Mouse (Mus musculus) liver, embryonic 15.5 days (tissue): ENCODE measurements at regions not wholly inside any gene's neighbourhood (a gene's known extent, or its start where the extent isn't known, plus 50 kb on each side); places are given as distances from the start of the nearest gene placed in this dataset.

Source experiments
- ATAC-seq: fragments of 200-750 bp; cut with Nextera tagmentation; 2 replicates; pipeline ENCODE4 v1.8.0; 2017; ENCODE audit warnings: moderate number of reproducible peaks, mild to moderate bottlenecking, moderate library complexity; ENCODE audit not compliant: insufficient read depth
- H3K27ac ChIP-seq: fragments of 300-500 bp; sonication (generic); replicated peaks from 2 replicates; pipeline ENCODE4 v1.5.1; 2015; ENCODE audit warnings: mild to moderate bottlenecking, inconsistent platforms
- H3K27me3 ChIP-seq: fragments of 300-500 bp; sonication (generic); 2 replicates; pipeline ENCODE4 v1.6.1; 2015; ENCODE audit warnings: mild to moderate bottlenecking, inconsistent platforms
- H3K36me3 ChIP-seq: fragments of 300-500 bp; sonication (generic); replicated peaks from 2 replicates; pipeline ENCODE4 v1.6.1; 2015; ENCODE audit warnings: moderate library complexity, mild to moderate bottlenecking, inconsistent platforms
- H3K4me1 ChIP-seq: fragments of 300-500 bp; sonication (generic); replicated peaks from 2 replicates; pipeline ENCODE4 v1.6.1; 2015; ENCODE audit warnings: inconsistent platforms
- H3K4me2 ChIP-seq: fragments of 300-500 bp; sonication (generic); 2 replicates; pipeline ENCODE4 v1.6.1; 2015; ENCODE audit warnings: moderate library complexity, mild to moderate bottlenecking, inconsistent platforms
- H3K4me3 ChIP-seq: fragments of 300-500 bp; sonication (generic); replicated peaks from 2 replicates; pipeline ENCODE4 v1.5.1; 2015; ENCODE audit warnings: mild to moderate bottlenecking, inconsistent platforms
- H3K9ac ChIP-seq: fragments of 300-500 bp; sonication (generic); 2 replicates; pipeline ENCODE4 v1.6.1; 2015; ENCODE audit warnings: moderate library complexity, mild to moderate bottlenecking, inconsistent platforms
- H3K9me3 ChIP-seq: fragments of 300-500 bp; sonication (generic); replicated peaks from 2 replicates; pipeline ENCODE4 v1.6.1; 2016; ENCODE audit warnings: inconsistent platforms
- WGBS: fragments of 180-500 bp; shearing (Covaris S2); methylation state at CpG from one replicate; pipeline ENCODE4 v1.1.7; 2015; ENCODE audit warnings: mixed read lengths; ENCODE audit not compliant: insufficient replicate concordance; 5-methylcytosine and 5-hydroxymethylcytosine counted together

DNA sequence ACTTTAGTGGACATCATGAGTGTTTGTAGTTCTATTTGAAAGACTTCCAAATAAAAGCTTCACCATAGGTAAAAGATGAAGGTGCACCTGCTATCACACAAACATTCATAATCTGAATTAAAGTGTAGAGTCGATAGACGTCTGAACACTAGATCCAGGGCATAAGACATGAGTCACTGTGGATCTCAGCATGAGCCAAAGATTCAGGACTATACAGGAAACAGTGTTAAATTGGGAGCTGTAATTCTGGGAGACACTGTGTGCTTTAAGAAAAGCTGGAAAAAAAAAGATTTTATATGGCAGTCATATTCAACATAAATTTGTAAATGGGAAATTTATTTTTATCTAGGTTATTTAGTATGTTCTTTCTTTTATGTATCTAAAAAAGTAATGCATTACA, 160.5 kb downstream of the Pdha2 start:
- H3K9me3 ChIP-seq, result no peaks in the 10 kb centered on the region
- no peak overlapping the region for H3K4me2 ChIP-seq
- H3K27me3 ChIP-seq, result no peaks in the 10 kb centered on the region
- no peak for ATAC-seq
- WGBS, result 67% methylated on average over 2 of the region's 2 CpGs
- no peak overlapping the region for H3K9ac ChIP-seq
- H3K27ac ChIP-seq, result no peak overlapping the region
- H3K4me1 ChIP-seq, result no peaks in the 10 kb centered on the region
- no peak overlapping the region for H3K4me3 ChIP-seq
- H3K36me3 ChIP-seq, result no peaks in the 10 kb centered on the region

DNA sequence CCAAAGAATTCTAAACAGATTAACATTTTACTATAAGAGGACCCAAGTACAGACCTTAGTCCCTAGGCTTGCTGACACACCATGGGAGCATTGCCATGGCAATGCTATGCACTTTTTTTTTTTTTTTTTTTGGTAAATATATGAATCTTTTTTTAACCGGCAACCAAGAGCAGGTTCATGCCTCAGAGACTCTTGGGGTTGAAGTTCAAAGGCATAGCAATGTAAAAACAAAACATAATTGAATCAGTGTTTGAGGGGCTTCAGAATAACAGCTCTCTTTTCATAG, 197.9 kb downstream of the Pdha2 start:
- ATAC-seq, result no peak
- Histone ChIP-seq H3K27ac (no peak overlapping the region), H3K36me3 (no peaks in the 10 kb centered on the region), H3K27me3 (no peaks in the 10 kb centered on the region), H3K9ac (no peak overlapping the region), H3K4me3 (no peak overlapping the region), H3K9me3 (no peaks in the 10 kb centered on the region), H3K4me1 (no peaks in the 10 kb centered on the region), H3K4me2 (no peak overlapping the region)
- 67% methylated on average over 1 of the region's 1 CpGs for WGBS

GRCm38 (mm10) chr3:141013521-141014261, 198.5 kb downstream of the Pdha2 start:
- Histone ChIP-seq H3K36me3 (no peaks in the 10 kb centered on the region), H3K4me2 (no peak overlapping the region)
- 35% methylated on average over 8 of the region's 8 CpGs for WGBS

GRCm38 (mm10) chr3:141012976-141013375, 199.2 kb downstream of the Pdha2 start:
- no peak overlapping the region for H3K4me2 ChIP-seq
- H3K36me3 ChIP-seq, result no peaks in the 10 kb centered on the region
- no peaks in the 10 kb centered on the region for H3K27me3 ChIP-seq
- no peaks in the 10 kb centered on the region for H3K9me3 ChIP-seq
- H3K27ac ChIP-seq, result no peak overlapping the region
- 70% methylated on average over 1 of the region's 1 CpGs for WGBS
- H3K4me1 ChIP-seq, result no peaks in the 10 kb centered on the region
- no peak for ATAC-seq
- H3K9ac ChIP-seq, result no peak overlapping the region
- no peak overlapping the region for H3K4me3 ChIP-seq

More at GRCm38 (mm10) chr3:141013521-141014261, 198.5 kb downstream of the Pdha2 start:
- Histone ChIP-seq H3K9ac (no peak overlapping the region), H3K4me3 (no peak overlapping the region), H3K27ac (no peak overlapping the region), H3K27me3 (no peaks in the 10 kb centered on the region), H3K9me3 (no peaks in the 10 kb centered on the region), H3K4me1 (no peaks in the 10 kb centered on the region)
- no peak for ATAC-seq

DNA sequence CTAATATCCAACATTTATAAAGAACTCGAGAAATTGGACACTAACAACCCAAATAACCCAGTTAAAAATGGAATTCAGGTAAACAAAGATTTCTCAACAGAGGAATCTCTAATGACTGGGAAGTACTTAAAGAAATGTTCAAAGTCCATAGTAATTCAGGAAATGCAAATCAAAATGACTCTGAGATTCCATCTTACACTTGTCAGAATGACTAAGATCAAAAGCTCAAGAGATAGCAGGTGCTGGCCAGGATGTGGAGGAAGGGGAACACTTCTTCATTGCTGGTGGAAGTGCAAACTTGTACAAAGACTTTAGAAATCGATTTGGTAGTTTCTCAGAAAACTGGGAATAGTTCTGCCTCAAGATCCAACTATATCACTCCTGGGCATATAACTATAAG, 203.4 kb downstream of the Pdha2 start:
- Histone ChIP-seq H3K4me3 (no peak overlapping the region), H3K4me1 (no peaks in the 10 kb centered on the region), H3K27ac (no peak overlapping the region), H3K4me2 (no peak overlapping the region), H3K9me3 (no peaks in the 10 kb centered on the region), H3K36me3 (no peaks in the 10 kb centered on the region), H3K9ac (no peak overlapping the region), H3K27me3 (no peaks in the 10 kb centered on the region)
- ATAC-seq, result no peak
- WGBS, result 34% methylated on average over 2 of the region's 2 CpGs

DNA sequence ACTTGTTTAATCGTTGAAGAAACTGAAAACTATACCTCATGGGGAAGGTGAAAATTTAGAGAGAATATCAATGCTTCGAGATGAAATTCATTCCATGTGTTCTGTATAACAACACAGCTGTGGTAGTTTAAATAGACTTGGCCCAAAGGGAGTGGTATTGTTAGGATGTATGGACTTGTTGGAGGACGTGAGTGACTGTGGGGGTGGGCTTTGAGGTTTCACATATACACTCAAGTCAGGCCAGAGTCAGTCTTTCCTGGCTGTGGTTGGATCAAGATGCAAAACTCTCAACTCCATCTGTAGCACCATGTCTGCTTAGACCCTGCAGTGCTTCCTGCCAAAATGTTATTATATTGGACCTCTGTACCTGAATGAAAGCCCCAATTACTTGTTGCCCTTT, 206.3 kb downstream of the Pdha2 start:
- no peak for ATAC-seq
- H3K27ac ChIP-seq, result no peak overlapping the region
- H3K4me2 ChIP-seq, result no peak overlapping the region
- no peak overlapping the region for H3K9ac ChIP-seq
- no peaks in the 10 kb centered on the region for H3K27me3 ChIP-seq
- H3K4me1 ChIP-seq, result no peaks in the 10 kb centered on the region
- no peak overlapping the region for H3K4me3 ChIP-seq
- 40% methylated on average over 3 of the region's 3 CpGs for WGBS
- H3K36me3 ChIP-seq, result no peaks in the 10 kb centered on the region
- H3K9me3 ChIP-seq, result no peaks in the 10 kb centered on the region

DNA sequence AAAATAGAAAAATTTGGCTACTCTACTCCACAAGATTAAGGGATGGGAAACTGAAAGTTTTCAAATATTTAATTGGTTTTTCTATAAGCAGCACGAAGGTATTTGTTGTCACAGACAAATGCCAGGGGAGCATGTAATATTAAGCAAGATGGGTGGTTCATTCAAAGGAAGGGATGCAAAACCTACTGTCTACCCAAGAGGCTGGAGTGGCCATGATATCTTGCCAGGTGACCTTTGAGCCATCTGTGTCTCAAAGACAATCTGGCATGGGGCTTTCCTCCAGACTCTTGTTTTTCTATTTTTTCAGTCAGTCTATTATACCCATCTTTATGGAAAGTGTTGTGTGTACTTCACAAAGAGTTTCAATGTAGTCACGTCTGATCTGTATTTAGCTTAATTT, 208.6 kb downstream of the Pdha2 start:
- H3K36me3 ChIP-seq, result no peaks in the 10 kb centered on the region
- no peak for ATAC-seq
- no peak overlapping the region for H3K4me2 ChIP-seq
- H3K9me3 ChIP-seq, result no peaks in the 10 kb centered on the region
- no peak overlapping the region for H3K9ac ChIP-seq
- H3K4me3 ChIP-seq, result no peak overlapping the region
- WGBS, result 57% methylated on average over 2 of the region's 2 CpGs
- H3K4me1 ChIP-seq, result no peaks in the 10 kb centered on the region
- no peaks in the 10 kb centered on the region for H3K27me3 ChIP-seq
- no peak overlapping the region for H3K27ac ChIP-seq

DNA sequence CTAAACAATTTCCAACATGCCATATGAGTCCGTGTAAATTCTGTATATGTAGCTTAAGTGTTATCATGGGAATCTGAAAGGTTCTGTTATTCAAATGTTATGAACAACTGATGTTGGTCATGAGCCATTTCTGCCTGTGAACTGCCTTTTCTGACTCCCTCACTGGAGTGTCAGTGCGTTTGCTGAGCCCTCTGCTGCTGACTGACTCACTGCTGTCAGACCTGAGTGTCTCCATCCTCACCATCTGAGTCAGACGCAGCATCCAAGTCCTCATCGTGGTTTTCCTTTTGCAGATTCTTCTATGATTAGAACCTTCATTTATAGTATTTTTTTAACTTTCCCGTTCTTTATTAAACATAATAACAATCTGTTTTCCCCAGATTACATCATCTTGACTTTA, 223.9 kb downstream of the Pdha2 start:
- 47% methylated on average over 5 of the region's 5 CpGs for WGBS
- Histone ChIP-seq H3K9me3 (no peaks in the 10 kb centered on the region), H3K27ac (no peak overlapping the region), H3K4me1 (no peaks in the 10 kb centered on the region), H3K9ac (no peak overlapping the region), H3K36me3 (no peaks in the 10 kb centered on the region), H3K27me3 (no peaks in the 10 kb centered on the region), H3K4me3 (no peak overlapping the region), H3K4me2 (no peak overlapping the region)
- no peak for ATAC-seq

DNA sequence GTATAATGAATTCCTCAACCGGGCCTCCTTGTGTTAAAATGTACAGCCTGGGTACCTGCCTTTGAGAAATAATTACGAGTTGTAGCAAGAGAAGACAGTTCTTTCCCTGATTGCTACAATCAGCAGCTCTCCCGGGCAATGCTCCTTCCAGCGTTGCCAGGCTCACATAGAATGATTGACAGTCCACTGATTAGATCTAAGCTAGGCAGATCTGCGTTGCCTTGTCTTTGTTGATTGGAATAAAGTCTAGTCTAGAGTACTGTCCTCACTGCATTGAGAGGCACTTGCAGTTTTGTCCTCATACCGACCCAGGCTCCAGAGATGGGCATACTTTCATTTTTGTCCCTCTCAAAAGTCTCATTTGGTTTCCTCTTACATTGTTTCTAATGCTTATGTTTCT, 238.6 kb downstream of the Pdha2 start:
- Histone ChIP-seq H3K9ac (no peak overlapping the region), H3K4me2 (no peak overlapping the region), H3K36me3 (no peaks in the 10 kb centered on the region), H3K4me1 (no peaks in the 10 kb centered on the region), H3K27me3 (no peaks in the 10 kb centered on the region), H3K4me3 (no peak overlapping the region), H3K27ac (no peak overlapping the region), H3K9me3 (no peaks in the 10 kb centered on the region)
- no peak for ATAC-seq
- WGBS, result 32% methylated on average over 6 of the region's 6 CpGs

DNA sequence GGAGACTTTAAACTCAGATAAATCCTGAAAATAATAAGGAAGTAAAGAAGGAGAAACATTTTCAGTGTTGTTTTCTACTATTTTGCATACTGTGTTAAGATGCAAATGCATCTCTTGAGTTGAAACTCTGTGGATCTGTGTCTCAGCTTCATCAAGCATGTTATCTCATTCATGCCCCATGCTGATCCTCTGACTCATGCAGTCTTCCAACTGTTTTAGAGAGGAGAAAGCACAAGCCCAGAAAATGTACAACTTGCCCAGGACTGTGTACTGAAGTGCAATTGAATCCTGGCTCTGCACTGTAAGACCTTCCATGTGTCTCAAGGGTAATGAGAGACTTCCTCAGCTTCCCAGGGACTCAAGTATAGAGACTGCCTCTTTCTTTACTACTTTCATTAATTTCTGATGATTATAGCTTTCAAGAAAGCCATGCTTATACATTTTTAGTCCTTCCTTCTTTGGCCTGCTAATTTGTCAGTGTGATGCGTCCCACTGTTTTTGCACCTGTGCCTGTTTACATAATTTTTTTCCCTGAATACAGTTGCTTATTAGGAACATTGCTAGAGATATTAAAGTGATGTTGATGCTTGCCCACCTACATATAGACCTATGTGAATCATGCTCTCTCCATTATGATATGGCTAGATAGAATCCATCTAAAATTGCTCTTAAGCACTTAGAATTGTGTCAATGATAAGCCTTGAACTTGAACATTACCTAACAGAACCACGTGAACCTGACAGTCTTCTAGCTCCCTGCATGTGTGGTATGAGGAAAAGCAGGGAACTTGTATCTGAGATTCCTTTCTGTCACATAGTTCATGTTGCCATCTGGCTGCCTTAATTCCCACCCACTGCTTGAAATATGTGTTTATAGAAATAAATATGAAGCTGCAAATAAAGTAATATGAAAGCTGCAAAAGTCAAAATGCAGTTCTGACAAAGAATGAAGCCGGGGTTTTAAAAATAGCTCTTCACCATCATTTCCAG, 242.0 kb downstream of the Pdha2 start:
- no peaks in the 10 kb centered on the region for H3K9me3 ChIP-seq
- H3K4me1 ChIP-seq, result no peaks in the 10 kb centered on the region
- no peak for ATAC-seq
- no peaks in the 10 kb centered on the region for H3K36me3 ChIP-seq
- H3K27me3 ChIP-seq, result no peaks in the 10 kb centered on the region
- WGBS, result 75% methylated on average over 3 of the region's 3 CpGs
- H3K9ac ChIP-seq, result no peak overlapping the region
- no peak overlapping the region for H3K4me3 ChIP-seq
- H3K27ac ChIP-seq, result no peak overlapping the region
- H3K4me2 ChIP-seq, result no peak overlapping the region

GRCm38 (mm10) chr3:140968556-140968955, 243.6 kb downstream of the Pdha2 start:
- H3K36me3 ChIP-seq, result no peaks in the 10 kb centered on the region
- no peak overlapping the region for H3K4me2 ChIP-seq
- H3K27me3 ChIP-seq, result no peaks in the 10 kb centered on the region
- H3K9ac ChIP-seq, result no peak overlapping the region
- no peaks in the 10 kb centered on the region for H3K4me1 ChIP-seq
- H3K27ac ChIP-seq, result no peak overlapping the region
- H3K4me3 ChIP-seq, result no peak overlapping the region
- H3K9me3 ChIP-seq, result no peaks in the 10 kb centered on the region
- no peak for ATAC-seq
- WGBS, result 51% methylated on average over 3 of the region's 3 CpGs
